Mouse (Mus musculus): ENCODE results near the gene Pla2g4e. TPM values are rescaled to one million over a fixed set of nuclear protein-coding genes. Genes with fewer than 3 reads are reported as not detected.
A peak's percentile ranks its signal among the peaks of the same experiment; 100 is the strongest.

Pla2g4e gene
- polyA plus RNA-seq (2015; fragmentation: Nextera tagmentation; extraction: Ambion mirVana) = 5.8 TPM in 2 replicates

GRCm38 (mm10) chr2:120244679-120245420 is at the start of gene Pla2g4e:
Pla2g4e (minus strand) TSS chr2:120245335.
- H3K36me3 ChIP-seq (ENCODE audit: control insufficient read depth, insufficient read depth, low read length) = no peaks in the 10 kb centered on the region
- no peaks in the 10 kb centered on the region for H3K4me1 ChIP-seq (replicated peaks; ENCODE audit: control insufficient read depth, insufficient read depth)
- H3K9me3 ChIP-seq (ENCODE audit: control insufficient read depth, low read length) = no peaks in the 10 kb centered on the region
- DNase-seq (ENCODE audit: low spot score) (peak; percentile 41), ATAC-seq (ENCODE audit: low FRiP score, low TSS enrichment) (peak; percentile 67)
- H3K4me3 ChIP-seq (ENCODE audit: low read depth, low read length) = peak within 1 kb of the TSS; percentile 27
- H3K27me3 ChIP-seq (ENCODE audit: control insufficient read depth, insufficient read depth, low read length) = no peaks in the 10 kb centered on the region
- TF ChIP-seq EP300 (optimal IDR thresholded peaks at IDR 0.05) (no peak), CTCF (IDR thresholded peaks at IDR 0.05; ENCODE audit: low read depth) (no peak)
- peak within 1 kb of the TSS; percentile 45 for H3K9ac ChIP-seq (ENCODE audit: low read length)
- 6% methylated on average over 27 of the region's 27 CpGs for WGBS
- H3K27ac ChIP-seq (replicated peaks) = no peak within 1 kb of the TSS
- peak within 1 kb of the TSS; percentile 59 for H3K4me2 ChIP-seq (replicated peaks; ENCODE audit: low read depth)

- 75% methylated on average over 8 of the region's 9 CpGs for WGBS
- no peak for TF ChIP-seq EP300 (optimal IDR thresholded peaks at IDR 0.05)
- no peak for TF ChIP-seq CTCF (IDR thresholded peaks at IDR 0.05; ENCODE audit: low read depth)
- H3K27ac ChIP-seq (replicated peaks) = no peak overlapping the region
- no peak overlapping the region for H3K9ac ChIP-seq (ENCODE audit: low read length)
- no peak for DNase-seq (ENCODE audit: low spot score)
- H3K36me3 ChIP-seq (ENCODE audit: control insufficient read depth, insufficient read depth, low read length) = no peaks in the 10 kb centered on the region
- no peak for ATAC-seq (ENCODE audit: low FRiP score, low TSS enrichment)
- no peak overlapping the region for H3K4me2 ChIP-seq (replicated peaks; ENCODE audit: low read depth)
- H3K4me3 ChIP-seq (ENCODE audit: low read depth, low read length) = no peak overlapping the region
- H3K4me1 ChIP-seq (replicated peaks; ENCODE audit: control insufficient read depth, insufficient read depth) = no peaks in the 10 kb centered on the region
- H3K27me3 ChIP-seq (ENCODE audit: control insufficient read depth, insufficient read depth, low read length) = no peaks in the 10 kb centered on the region
- no peaks in the 10 kb centered on the region for H3K9me3 ChIP-seq (ENCODE audit: control insufficient read depth, low read length)
Measured at GRCm38 (mm10) chr2:120291471-120292078, 46.4 kb upstream of the Pla2g4e start.

GRCm38 (mm10) chr2:120288995-120289394 is 43.9 kb upstream of the Pla2g4e start, which contains the start of gene Pla2g4d:
Pla2g4d (minus strand) TSS chr2:120289197.
- no peak within 1 kb of the TSS for H3K4me3 ChIP-seq (ENCODE audit: low read depth, low read length)
- no peaks in the 10 kb centered on the region for H3K27me3 ChIP-seq (ENCODE audit: control insufficient read depth, insufficient read depth, low read length)
- ATAC-seq (ENCODE audit: low FRiP score, low TSS enrichment) (no peak), DNase-seq (ENCODE audit: low spot score) (no peak)
- H3K9ac ChIP-seq (ENCODE audit: low read length) = no peak within 1 kb of the TSS
- TF ChIP-seq EP300 (optimal IDR thresholded peaks at IDR 0.05) = no peak
- no peak for TF ChIP-seq CTCF (IDR thresholded peaks at IDR 0.05; ENCODE audit: low read depth)
- no peaks in the 10 kb centered on the region for H3K9me3 ChIP-seq (ENCODE audit: control insufficient read depth, low read length)
- H3K27ac ChIP-seq (replicated peaks) = no peak within 1 kb of the TSS
- WGBS = 68% methylated on average over 5 of the region's 5 CpGs
- H3K4me2 ChIP-seq (replicated peaks; ENCODE audit: low read depth) = no peak within 1 kb of the TSS
- no peaks in the 10 kb centered on the region for H3K4me1 ChIP-seq (replicated peaks; ENCODE audit: control insufficient read depth, insufficient read depth)
- H3K36me3 ChIP-seq (ENCODE audit: control insufficient read depth, insufficient read depth, low read length) = no peaks in the 10 kb centered on the region

- no peaks in the 10 kb centered on the region for H3K27me3 ChIP-seq (ENCODE audit: control insufficient read depth, insufficient read depth, low read length)
- H3K4me3 ChIP-seq (ENCODE audit: low read depth, low read length) = no peak overlapping the region
- no peak overlapping the region for H3K9ac ChIP-seq (ENCODE audit: low read length)
- no peak overlapping the region for H3K27ac ChIP-seq (replicated peaks)
- no peaks in the 10 kb centered on the region for H3K4me1 ChIP-seq (replicated peaks; ENCODE audit: control insufficient read depth, insufficient read depth)
- WGBS = 84% methylated on average over 3 of the region's 3 CpGs
- no peak overlapping the region for H3K4me2 ChIP-seq (replicated peaks; ENCODE audit: low read depth)
- no peaks in the 10 kb centered on the region for H3K36me3 ChIP-seq (ENCODE audit: control insufficient read depth, insufficient read depth, low read length)
- DNase-seq (ENCODE audit: low spot score) (no peak), ATAC-seq (ENCODE audit: low FRiP score, low TSS enrichment) (no peak)
- H3K9me3 ChIP-seq (ENCODE audit: control insufficient read depth, low read length) = no peaks in the 10 kb centered on the region
- no peak for TF ChIP-seq CTCF (IDR thresholded peaks at IDR 0.05; ENCODE audit: low read depth)
- no peak for TF ChIP-seq EP300 (optimal IDR thresholded peaks at IDR 0.05)
Measured at GRCm38 (mm10) chr2:120288401-120288800, 43.3 kb upstream of the Pla2g4e start.

- no peak overlapping the region for H3K9ac ChIP-seq (ENCODE audit: low read length)
- DNase-seq (ENCODE audit: low spot score) (no peak), ATAC-seq (ENCODE audit: low FRiP score, low TSS enrichment) (no peak)
- no peak for TF ChIP-seq CTCF (IDR thresholded peaks at IDR 0.05; ENCODE audit: low read depth)
- TF ChIP-seq EP300 (optimal IDR thresholded peaks at IDR 0.05) = no peak
- H3K27me3 ChIP-seq (ENCODE audit: control insufficient read depth, insufficient read depth, low read length) = no peaks in the 10 kb centered on the region
- H3K9me3 ChIP-seq (ENCODE audit: control insufficient read depth, low read length) = no peaks in the 10 kb centered on the region
- no peak overlapping the region for H3K27ac ChIP-seq (replicated peaks)
- H3K4me1 ChIP-seq (replicated peaks; ENCODE audit: control insufficient read depth, insufficient read depth) = no peaks in the 10 kb centered on the region
- WGBS = 79% methylated on average over 4 of the region's 4 CpGs
- no peaks in the 10 kb centered on the region for H3K36me3 ChIP-seq (ENCODE audit: control insufficient read depth, insufficient read depth, low read length)
- no peak overlapping the region for H3K4me2 ChIP-seq (replicated peaks; ENCODE audit: low read depth)
- no peak overlapping the region for H3K4me3 ChIP-seq (ENCODE audit: low read depth, low read length)
Measured at GRCm38 (mm10) chr2:120285639-120286038, 40.5 kb upstream of the Pla2g4e start.

- H3K4me1 ChIP-seq (replicated peaks; ENCODE audit: control insufficient read depth, insufficient read depth) = no peaks in the 10 kb centered on the region
- H3K9ac ChIP-seq (ENCODE audit: low read length) = no peak overlapping the region
- no peak overlapping the region for H3K4me3 ChIP-seq (ENCODE audit: low read depth, low read length)
- no peaks in the 10 kb centered on the region for H3K36me3 ChIP-seq (ENCODE audit: control insufficient read depth, insufficient read depth, low read length)
- no peaks in the 10 kb centered on the region for H3K27me3 ChIP-seq (ENCODE audit: control insufficient read depth, insufficient read depth, low read length)
- ATAC-seq (ENCODE audit: low FRiP score, low TSS enrichment) (peak; percentile 52; the same call in 1 of the 2 replicates), DNase-seq (ENCODE audit: low spot score) (no peak)
- TF ChIP-seq EP300 (optimal IDR thresholded peaks at IDR 0.05) (no peak), CTCF (IDR thresholded peaks at IDR 0.05; ENCODE audit: low read depth) (peak; percentile 8; the same call in 1 of the 2 replicates)
- no peak overlapping the region for H3K4me2 ChIP-seq (replicated peaks; ENCODE audit: low read depth)
- no peaks in the 10 kb centered on the region for H3K9me3 ChIP-seq (ENCODE audit: control insufficient read depth, low read length)
- H3K27ac ChIP-seq (replicated peaks) = no peak overlapping the region
Measured at GRCm38 (mm10) chr2:120284705-120285104, 39.6 kb upstream of the Pla2g4e start.
